Mouse (Mus musculus): ENCODE results near the gene Hbb-bt. TPM values are rescaled to one million over a fixed set of nuclear protein-coding genes. Genes with fewer than 3 reads are reported as not detected.
"Not testable (repeated sequence)": the region's sequence is repeated elsewhere in the genome, so short reads cannot be mapped to it uniquely, and the experiment has no call there.

Gene Hbb-bt
- polyA plus RNA-seq, 1 experiment: 87.5 TPM

- H3K27ac ChIP-seq (ENCODE audit: insufficient read depth, low read length): no peak overlapping the region
- no peaks in the 10 kb centered on the region for H3K4me1 ChIP-seq (ENCODE audit: control insufficient read depth, insufficient read depth, low read length)
- TF ChIP-seq CTCF (IDR thresholded peaks at IDR 0.05; ENCODE audit: extremely low read depth, insufficient read depth, low read length) (no peak), POLR2A (IDR thresholded peaks at IDR 0.05; ENCODE audit: extremely low read depth, insufficient read depth, low read length) (no peak)
- H3K4me3 ChIP-seq (ENCODE audit: insufficient read depth, low read length): no peak overlapping the region
Measured at GRCm38 (mm10) chr7:103808971-103809800, 4.6 kb downstream of the Hbb-bt start.

- not testable (repeated sequence) for H3K27ac ChIP-seq (ENCODE audit: insufficient read depth, low read length); H3K4me3 ChIP-seq (ENCODE audit: insufficient read depth, low read length); H3K4me1 ChIP-seq (ENCODE audit: control insufficient read depth, insufficient read depth, low read length)
Measured at GRCm38 (mm10) chr7:103808120-103808519, 5.7 kb downstream of the Hbb-bt start.

DNA sequence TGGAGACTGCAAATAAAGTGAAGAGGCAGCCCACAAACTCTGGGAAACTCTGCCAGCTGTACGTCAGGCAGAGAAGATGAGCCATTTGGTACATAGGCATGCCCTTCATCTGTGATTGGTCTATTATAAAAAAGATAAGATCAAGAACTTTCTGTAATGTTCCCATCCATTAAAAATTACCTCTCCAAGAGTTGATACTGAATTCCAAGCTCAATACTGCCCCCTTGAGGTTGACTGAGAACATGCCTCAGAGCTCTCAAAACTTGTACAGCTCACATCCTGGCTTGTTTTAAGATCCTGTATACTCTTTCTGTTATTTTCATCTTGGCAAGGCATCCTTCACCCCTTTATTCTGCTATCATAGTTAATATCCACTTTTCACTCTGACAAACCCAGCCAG is 6.9 kb downstream of the Hbb-bt start:
- Histone ChIP-seq H3K4me1 (ENCODE audit: control insufficient read depth, insufficient read depth, low read length) (no peaks in the 10 kb centered on the region), H3K27ac (ENCODE audit: insufficient read depth, low read length) (no peak overlapping the region), H3K4me3 (ENCODE audit: insufficient read depth, low read length) (no peak overlapping the region)
- TF ChIP-seq POLR2A (IDR thresholded peaks at IDR 0.05; ENCODE audit: extremely low read depth, insufficient read depth, low read length) (no peak), CTCF (IDR thresholded peaks at IDR 0.05; ENCODE audit: extremely low read depth, insufficient read depth, low read length) (peak; percentile 35; the same call in 1 of the 2 replicates)

GRCm38 (mm10) chr7:103792669-103793388 is 21.0 kb downstream of the Hbb-bt start:
- no peak overlapping the region for H3K27ac ChIP-seq (ENCODE audit: insufficient read depth, low read length)
- no peaks in the 10 kb centered on the region for H3K4me1 ChIP-seq (ENCODE audit: control insufficient read depth, insufficient read depth, low read length)
- TF ChIP-seq POLR2A (IDR thresholded peaks at IDR 0.05; ENCODE audit: extremely low read depth, insufficient read depth, low read length) (no peak), CTCF (IDR thresholded peaks at IDR 0.05; ENCODE audit: extremely low read depth, insufficient read depth, low read length) (no peak)
- no peak overlapping the region for H3K4me3 ChIP-seq (ENCODE audit: insufficient read depth, low read length)

- H3K4me1 ChIP-seq (ENCODE audit: control insufficient read depth, insufficient read depth, low read length): no peaks in the 10 kb centered on the region
- no peak within 1 kb of the TSS for H3K27ac ChIP-seq (ENCODE audit: insufficient read depth, low read length)
- TF ChIP-seq POLR2A (IDR thresholded peaks at IDR 0.05; ENCODE audit: extremely low read depth, insufficient read depth, low read length) (no peak), CTCF (IDR thresholded peaks at IDR 0.05; ENCODE audit: extremely low read depth, insufficient read depth, low read length) (no peak)
- no peak within 1 kb of the TSS for H3K4me3 ChIP-seq (ENCODE audit: insufficient read depth, low read length)
Measured at GRCm38 (mm10) chr7:103791721-103792120, 22.1 kb downstream of the Hbb-bt start, which contains the start of gene Olfr67. Gene Olfr67, minus strand, starts transcription at chr7:103791821.

GRCm38 (mm10) chr7:103779598-103779997 is 34.2 kb downstream of the Hbb-bt start, which contains the start of gene Olfr68:
Gene Olfr68, minus strand, starts transcription at chr7:103779698.
- no peaks in the 10 kb centered on the region for H3K4me1 ChIP-seq (ENCODE audit: control insufficient read depth, insufficient read depth, low read length)
- no peak within 1 kb of the TSS for H3K27ac ChIP-seq (ENCODE audit: insufficient read depth, low read length)
- no peak within 1 kb of the TSS for H3K4me3 ChIP-seq (ENCODE audit: insufficient read depth, low read length)
- TF ChIP-seq POLR2A (IDR thresholded peaks at IDR 0.05; ENCODE audit: extremely low read depth, insufficient read depth, low read length) (no peak), CTCF (IDR thresholded peaks at IDR 0.05; ENCODE audit: extremely low read depth, insufficient read depth, low read length) (no peak)

- H3K27ac ChIP-seq (ENCODE audit: insufficient read depth, low read length); H3K4me3 ChIP-seq (ENCODE audit: insufficient read depth, low read length); H3K4me1 ChIP-seq (ENCODE audit: control insufficient read depth, insufficient read depth, low read length): not testable (repeated sequence)
Measured at GRCm38 (mm10) chr7:103777652-103778051, 36.1 kb downstream of the Hbb-bt start.

GRCm38 (mm10) chr7:103771494-103771893 is 42.3 kb downstream of the Hbb-bt start, which contains the start of gene Olfr69:
Gene Olfr69, minus strand, starts transcription at chr7:103771594.
- Histone ChIP-seq H3K27ac (ENCODE audit: insufficient read depth, low read length) (no peak within 1 kb of the TSS), H3K4me1 (ENCODE audit: control insufficient read depth, insufficient read depth, low read length) (no peaks in the 10 kb centered on the region), H3K4me3 (ENCODE audit: insufficient read depth, low read length) (no peak within 1 kb of the TSS)
- TF ChIP-seq CTCF (IDR thresholded peaks at IDR 0.05; ENCODE audit: extremely low read depth, insufficient read depth, low read length) (no peak), POLR2A (IDR thresholded peaks at IDR 0.05; ENCODE audit: extremely low read depth, insufficient read depth, low read length) (no peak)

- H3K4me3 ChIP-seq (ENCODE audit: insufficient read depth, low read length): not testable (repeated sequence)
Measured at GRCm38 (mm10) chr7:103767687-103768086, 46.1 kb downstream of the Hbb-bt start.

More at GRCm38 (mm10) chr7:103767687-103768086, 46.1 kb downstream of the Hbb-bt start:
- H3K4me1 ChIP-seq (ENCODE audit: control insufficient read depth, insufficient read depth, low read length); H3K27ac ChIP-seq (ENCODE audit: insufficient read depth, low read length): not testable (repeated sequence)

Other genes starting within 250 kb of the Hbb-bt start
- not detected in 2 replicates for gene Olfr616, start 244.9 kb downstream of the Hbb-bt start, polyA plus RNA-seq (2012; rRNA removed)
- not detected in 2 replicates for gene Olfr617, start 240.9 kb downstream of the Hbb-bt start, polyA plus RNA-seq (2012; rRNA removed)
- gene Olfr618, start 223.9 kb downstream of the Hbb-bt start, polyA plus RNA-seq (2012; rRNA removed): not detected in 2 replicates
- not detected in 2 replicates for gene Olfr619, start 213.4 kb downstream of the Hbb-bt start, polyA plus RNA-seq (2012; rRNA removed)
- gene Olfr620, start 201.5 kb downstream of the Hbb-bt start, polyA plus RNA-seq (2012; rRNA removed): not detected in 2 replicates
- not detected in 2 replicates for gene Olfr622, start 171.3 kb downstream of the Hbb-bt start, polyA plus RNA-seq (2012; rRNA removed)
- gene Olfr623, start 150.3 kb downstream of the Hbb-bt start, polyA plus RNA-seq (2012; rRNA removed): not detected in 2 replicates
- gene Olfr624, start 142.8 kb downstream of the Hbb-bt start, polyA plus RNA-seq (2012; rRNA removed): 0.02 TPM in 1 of 2 replicates, not detected in the other
- not detected in 2 replicates for gene Olfr625-ps1, start 131.3 kb downstream of the Hbb-bt start, polyA plus RNA-seq (2012; rRNA removed)
- gene Olfr243, start 99.3 kb downstream of the Hbb-bt start, polyA plus RNA-seq (2012; rRNA removed): not detected in 2 replicates
- gene Olfr628, start 83.6 kb downstream of the Hbb-bt start, polyA plus RNA-seq (2012; rRNA removed): not detected in 2 replicates
- gene Olfr629, start 69.1 kb downstream of the Hbb-bt start, polyA plus RNA-seq (2012; rRNA removed): not detected in 2 replicates
- gene Olfr630, start 56.7 kb downstream of the Hbb-bt start, polyA plus RNA-seq (2012; rRNA removed): not detected in 2 replicates
- not detected in 2 replicates for gene Olfr69, start 42.4 kb downstream of the Hbb-bt start, polyA plus RNA-seq (2012; rRNA removed)
- gene Olfr68, start 34.3 kb downstream of the Hbb-bt start, polyA plus RNA-seq (2012; rRNA removed): not detected in 2 replicates
- gene Olfr67, start 22.2 kb downstream of the Hbb-bt start, polyA plus RNA-seq (2012; rRNA removed): not detected in 2 replicates
- gene Hbb-bs, start 14.1 kb upstream of the Hbb-bt start, polyA plus RNA-seq (2012; rRNA removed): 471 and 650 TPM in 2 replicates
- gene Hbb-bh2, start 26.5 kb upstream of the Hbb-bt start, polyA plus RNA-seq (2012; rRNA removed): not detected in 2 replicates
- gene Hbb-bh1, start 29.2 kb upstream of the Hbb-bt start, polyA plus RNA-seq (2012; rRNA removed): not detected in 2 replicates
- gene Hbb-y, start 39.2 kb upstream of the Hbb-bt start, polyA plus RNA-seq (2012; rRNA removed): 0.95 and 1.0 TPM in 2 replicates
- gene Olfr66, start 72.3 kb upstream of the Hbb-bt start, polyA plus RNA-seq (2012; rRNA removed): not detected in 2 replicates
- not detected in 2 replicates for gene Olfr64, start 80.5 kb upstream of the Hbb-bt start, polyA plus RNA-seq (2012; rRNA removed)
- gene Olfr65, start 89.5 kb upstream of the Hbb-bt start, polyA plus RNA-seq (2012; rRNA removed): not detected in 2 replicates
- gene Olfr631, start 114.8 kb upstream of the Hbb-bt start, polyA plus RNA-seq (2012; rRNA removed): not detected in 2 replicates
- not detected in 2 replicates for gene Olfr632, start 120.4 kb upstream of the Hbb-bt start, polyA plus RNA-seq (2012; rRNA removed)
- gene Olfr633, start 130.4 kb upstream of the Hbb-bt start, polyA plus RNA-seq (2012; rRNA removed): not detected in 2 replicates
- gene Olfr635, start 157.2 kb upstream of the Hbb-bt start, polyA plus RNA-seq (2012; rRNA removed): not detected in 2 replicates
- not detected in 2 replicates for gene Olfr638, start 184.8 kb upstream of the Hbb-bt start, polyA plus RNA-seq (2012; rRNA removed)
- not detected in 2 replicates for gene Olfr639, start 203.3 kb upstream of the Hbb-bt start, polyA plus RNA-seq (2012; rRNA removed)
- not detected in 2 replicates for gene Olfr640, start 211.6 kb upstream of the Hbb-bt start, polyA plus RNA-seq (2012; rRNA removed)
- not detected in 2 replicates for gene Olfr641, start 221.4 kb upstream of the Hbb-bt start, polyA plus RNA-seq (2012; rRNA removed)
- not detected in 2 replicates for gene Olfr642, start 238.7 kb upstream of the Hbb-bt start, polyA plus RNA-seq (2012; rRNA removed)
- gene 4930516K23Rik, start 247.4 kb upstream of the Hbb-bt start, polyA plus RNA-seq (2012; rRNA removed): not detected in 2 replicates